ENCODE assay signal across 24 mouse cellular contexts in genomic region chr4:117623025-117623424, GRCm38 (mm10). TPM values are rescaled to one million over a fixed set of nuclear protein-coding genes. Genes with fewer than 3 reads are reported as not detected.
A peak's percentile ranks its signal among the peaks of the same experiment; 100 is the strongest.
DNase-seq lines count a peak whose midpoint lies in the region; ATAC-seq and TF ChIP-seq lines count a peak whose summit lies in the region.
"Had no signal": no experiment of that assay in that cellular context is flagged by ENCODE, and none has a peak within 500 bp of the region (broad histone marks: within the 10 kb centered on the region; RNA-seq: fewer than 3 reads in every experiment).

No protein-coding gene starts in this region.

- no peaks in the 10 kb centered on the region for H3K9me3 ChIP-seq in heart, embryonic 11.5 days (replicated peaks; ENCODE audit: control insufficient read depth, low read length)
- no peaks in the 10 kb centered on the region for H3K9me3 ChIP-seq in heart, postnatal 0 days (replicated peaks; ENCODE audit: control insufficient read depth, low read length)
- H3K9me3 ChIP-seq in limb, embryonic 13.5 days = no peaks in the 10 kb centered on the region
- H3K9me3 ChIP-seq: embryonic facial prominence, embryonic 15.5 days; forebrain, embryonic 15.5 days; hindbrain, embryonic 12.5 days; liver, embryonic 12.5 days; midbrain, embryonic 15.5 days; neural tube, embryonic 12.5 days had no signal

- H3K4me1 ChIP-seq in heart, embryonic 11.5 days (ENCODE audit: control insufficient read depth, insufficient read depth, low read length) = peaks cover 10% of the 10 kb centered on the region; the same call in 1 of the 2 replicates
- H3K4me1 ChIP-seq in heart, postnatal 0 days (ENCODE audit: control insufficient read depth, insufficient read depth) = no peaks in the 10 kb centered on the region
- peaks cover 24% of the 10 kb centered on the region for H3K4me1 ChIP-seq in limb, embryonic 13.5 days
- H3K4me1 ChIP-seq: embryonic facial prominence, embryonic 15.5 days; forebrain, embryonic 15.5 days; midbrain, embryonic 15.5 days had no signal

- DNase-seq in heart, postnatal 10 days = no peak
- no peak for DNase-seq in heart, postnatal 0 days (ENCODE audit: low spot score)
- no peak for DNase-seq in heart, postnatal 25 days (ENCODE audit: low spot score)
- peak; percentile 54 for DNase-seq in gonadal fat pad, adult 2 months (ENCODE audit: low read depth)
- no peak for DNase-seq in B cell, adult 2 months
- DNase-seq: cerebellum, adult 2 months; cerebellum, postnatal 36 days; embryo, embryonic 11 days; kidney, postnatal 25 days; lung, embryonic 14.5 days; lung, postnatal 36 days; right cerebral cortex, postnatal 25 days; spleen, adult 18-20 months; thymus, postnatal 25 days had no signal

- WGBS in heart, embryonic 11.5 days (ENCODE audit: insufficient replicate concordance) = 59% methylated on average over 2 of the region's 2 CpGs
- 55% methylated on average over 2 of the region's 2 CpGs for WGBS in heart, postnatal 0 days
- 65% methylated on average over 2 of the region's 2 CpGs for WGBS in limb, embryonic 13.5 days

- no peak for TF ChIP-seq CTCF in heart, postnatal 0 days (IDR thresholded peaks at IDR 0.05; ENCODE audit: low read depth)

- intact Hi-C loops in heart, postnatal 10 days (cut with DNase I) = no loop called here
- intact Hi-C loops in heart, postnatal 25 days (cut with DNase I) = no loop called here

- H3K4me3 ChIP-seq in heart, embryonic 11.5 days (ENCODE audit: low read depth, low read length) = no peak overlapping the region
- H3K4me3 ChIP-seq in heart, postnatal 0 days (ENCODE audit: low read depth, low read length) = no peak overlapping the region
- H3K4me3 ChIP-seq in limb, embryonic 13.5 days = no peak overlapping the region
- H3K4me3 ChIP-seq: embryonic facial prominence, embryonic 15.5 days; forebrain, embryonic 15.5 days; hindbrain, embryonic 12.5 days; layer of hippocampus, adult 2 months; liver, embryonic 12.5 days; midbrain, embryonic 15.5 days; neural tube, embryonic 12.5 days had no signal

- H3K36me3 ChIP-seq in heart, embryonic 11.5 days (ENCODE audit: control insufficient read depth, insufficient read depth, low read length) = 0 out of 2 replicates have a peak, but pooled peaks cover 3% of the 10 kb centered on the region
- peaks cover 30% of the 10 kb centered on the region; the same call in 1 of the 2 replicates for H3K36me3 ChIP-seq in heart, postnatal 0 days (replicated peaks; ENCODE audit: control insufficient read depth, insufficient read depth, low read length)
- H3K36me3 ChIP-seq in limb, embryonic 13.5 days = peaks cover 58% of the 10 kb centered on the region

- ATAC-seq in heart, embryonic 11.5 days (replicated peaks; ENCODE audit: insufficient number of reproducible peaks, low FRiP score, low TSS enrichment) = no peak
- ATAC-seq in heart, postnatal 0 days (ENCODE audit: insufficient read depth, low read depth) = peak; percentile 69
- no peak for ATAC-seq in limb, embryonic 13.5 days (ENCODE audit: low FRiP score, low read depth)
- ATAC-seq: forebrain, embryonic 15.5 days; intestine, postnatal 0 days; midbrain, embryonic 15.5 days had no signal

- TF ChIP-seq EP300 in heart, postnatal 0 days (IDR thresholded peaks at IDR 0.05; ENCODE audit: low read depth) = no peak

- peak overlapping the region; percentile 46 for H3K27ac ChIP-seq in heart, embryonic 11.5 days (ENCODE audit: low read depth, low read length)
- 0 out of 2 replicates have a peak overlapping the region, but pooled peaks have one; percentile 1 for H3K27ac ChIP-seq in heart, postnatal 0 days (ENCODE audit: low read depth)
- peak overlapping the region; percentile 52; the same call in 1 of the 2 replicates for H3K27ac ChIP-seq in limb, embryonic 13.5 days
- H3K27ac ChIP-seq: embryonic facial prominence, embryonic 15.5 days; forebrain, embryonic 15.5 days; hindbrain, embryonic 12.5 days; layer of hippocampus, adult 2 months; liver, embryonic 12.5 days; midbrain, embryonic 15.5 days; neural tube, embryonic 12.5 days had no signal

- no peak overlapping the region for H3K9ac ChIP-seq in heart, embryonic 11.5 days (ENCODE audit: low read depth, low read length)
- H3K9ac ChIP-seq in heart, postnatal 0 days (replicated peaks; ENCODE audit: low read depth, low read length) = no peak overlapping the region
- H3K9ac ChIP-seq in limb, embryonic 13.5 days = no peak overlapping the region
- H3K9ac ChIP-seq: embryonic facial prominence, embryonic 15.5 days; forebrain, embryonic 15.5 days; hindbrain, embryonic 12.5 days; liver, embryonic 12.5 days; lung, embryonic 14.5 days; midbrain, embryonic 15.5 days; neural tube, embryonic 12.5 days had no signal

- no peak overlapping the region for H3K4me2 ChIP-seq in heart, embryonic 11.5 days
- H3K4me2 ChIP-seq in heart, postnatal 0 days (ENCODE audit: low read depth, low read length) = no peak overlapping the region
- no peak overlapping the region for H3K4me2 ChIP-seq in limb, embryonic 13.5 days (replicated peaks)
- H3K4me2 ChIP-seq: embryonic facial prominence, embryonic 15.5 days; forebrain, embryonic 15.5 days; hindbrain, embryonic 12.5 days; liver, embryonic 12.5 days; lung, embryonic 14.5 days; midbrain, embryonic 15.5 days; neural tube, embryonic 12.5 days had no signal

- no peaks in the 10 kb centered on the region for H3K27me3 ChIP-seq in heart, embryonic 11.5 days (ENCODE audit: control insufficient read depth, insufficient read depth, low read length)
- no peaks in the 10 kb centered on the region for H3K27me3 ChIP-seq in heart, postnatal 0 days (ENCODE audit: control insufficient read depth, insufficient read depth, low read length)
- H3K27me3 ChIP-seq in limb, embryonic 13.5 days = no peaks in the 10 kb centered on the region
- H3K27me3 ChIP-seq: embryonic facial prominence, embryonic 15.5 days; forebrain, embryonic 15.5 days; hindbrain, embryonic 12.5 days; liver, embryonic 12.5 days; midbrain, embryonic 15.5 days; neural tube, embryonic 12.5 days had no signal

RNA-seq across cellular contexts. Expression of gene Dmap1, which starts 59.0 kb away (rescaled TPM):
- 51.3 and 53.0 TPM in 2 replicates for polyA plus RNA-seq in heart, embryonic 11.5 days (2014; fragmentation: Nextera tagmentation; extraction: Ambion mirVana)
- total RNA-seq in heart, postnatal 10 days (2021) = 10 to 100 TPM; 21.6 to 22.9 TPM
- total RNA-seq in heart, postnatal 0 days (2014; rRNA removed; ENCODE audit: low replicate concordance) = 42.1 and 50.4 TPM in 2 replicates
- 32.1 and 32.6 TPM in 2 replicates for polyA plus RNA-seq in heart, postnatal 0 days (2015; fragmentation: Nextera tagmentation; extraction: Ambion mirVana)
- total RNA-seq in heart, postnatal 25 days (2021) = 10 to 100 TPM; 18.3 to 19.0 TPM
- polyA plus RNA-seq in gonadal fat pad, adult 2 months (2012; rRNA removed) = 16.6 and 20.2 TPM in 2 replicates
- 78.2 and 80.5 TPM in 2 replicates for polyA plus RNA-seq in limb, embryonic 13.5 days (2015; fragmentation: Nextera tagmentation; extraction: Ambion mirVana)

Comparison
In these comparisons a context has a peak if more than half of its experiments do, and no peak if none do; other contexts are left out.
1. H3K27ac ChIP-seq: peak in every context shown above with its lines; median percentile 52 in limb, embryonic 13.5 days; 46 in heart, embryonic 11.5 days; 1 in heart, postnatal 0 days.